Mouse (Mus musculus): Measurements from ENCODE around the gene Ift46.
"Not testable (repeated sequence)": the region's sequence is repeated elsewhere in the genome, so short reads cannot be mapped to it uniquely, and the experiment has no call there.

The Ift46 gene

GRCm38 (mm10) chr9:44735886-44736285 is 31.8 kb upstream of the Ift46 start:
- no peak for DNase-seq (ENCODE audit: low read depth, low spot score)

GRCm38 (mm10) chr9:44736301-44736700 is 31.4 kb upstream of the Ift46 start:
- DNase-seq (ENCODE audit: low read depth, low spot score): no peak

- DNase-seq (ENCODE audit: low read depth, low spot score): no peak
Measured at GRCm38 (mm10) chr9:44737240-44737949, 30.3 kb upstream of the Ift46 start.

- no peak for DNase-seq (ENCODE audit: low read depth, low spot score)
Measured at GRCm38 (mm10) chr9:44740663-44741192, 27.0 kb upstream of the Ift46 start.

- no peak for DNase-seq (ENCODE audit: low read depth, low spot score)
Measured at GRCm38 (mm10) chr9:44745371-44745770, 22.3 kb upstream of the Ift46 start.

GRCm38 (mm10) chr9:44746666-44747065 is 21.0 kb upstream of the Ift46 start:
- DNase-seq (ENCODE audit: low read depth, low spot score): no peak

GRCm38 (mm10) chr9:44747341-44747740 is 20.4 kb upstream of the Ift46 start:
- DNase-seq (ENCODE audit: low read depth, low spot score): no peak

GRCm38 (mm10) chr9:44748473-44748872 is 19.2 kb upstream of the Ift46 start:
- DNase-seq (ENCODE audit: low read depth, low spot score): peak; percentile 38

GRCm38 (mm10) chr9:44760873-44761272 is 6.8 kb upstream of the Ift46 start:
- no peak for DNase-seq (ENCODE audit: low read depth, low spot score)

GRCm38 (mm10) chr9:44768029-44768394 is 304 bp downstream of the Ift46 start:
- DNase-seq (ENCODE audit: low read depth, low spot score): not testable (repeated sequence)

GRCm38 (mm10) chr9:44771376-44771775 is 3.7 kb downstream of the Ift46 start:
- DNase-seq (ENCODE audit: low read depth, low spot score): peak; percentile 46

GRCm38 (mm10) chr9:44772392-44772749 is 4.7 kb downstream of the Ift46 start:
- DNase-seq (ENCODE audit: low read depth, low spot score): no peak

GRCm38 (mm10) chr9:44772750-44773651 is 5.3 kb downstream of the Ift46 start:
- peak; percentile 97 for DNase-seq (ENCODE audit: low read depth, low spot score)

- DNase-seq (ENCODE audit: low read depth, low spot score): no peak
Measured at GRCm38 (mm10) chr9:44792842-44793241, 25.1 kb downstream of the Ift46 start.

GRCm38 (mm10) chr9:44798298-44798697 is 30.6 kb downstream of the Ift46 start:
- DNase-seq (ENCODE audit: low read depth, low spot score): no peak

- peak; percentile 73 for DNase-seq (ENCODE audit: low read depth, low spot score)
Measured at GRCm38 (mm10) chr9:44799102-44799957, 31.6 kb downstream of the Ift46 start, which contains the start of gene Tmem25. Tmem25 (minus strand) TSS chr9:44799307.

GRCm38 (mm10) chr9:44799958-44800324 is 32.2 kb downstream of the Ift46 start:
- DNase-seq (ENCODE audit: low read depth, low spot score): no peak

GRCm38 (mm10) chr9:44801669-44802068 is 34.0 kb downstream of the Ift46 start:
- no peak for DNase-seq (ENCODE audit: low read depth, low spot score)

- DNase-seq (ENCODE audit: low read depth, low spot score): no peak
Measured at GRCm38 (mm10) chr9:44802808-44803450, 35.2 kb downstream of the Ift46 start, which contains the start of gene Ttc36. Ttc36 (minus strand) TSS chr9:44803072.

GRCm38 (mm10) chr9:44804678-44805077 is 37.0 kb downstream of the Ift46 start:
- DNase-seq (ENCODE audit: low read depth, low spot score): no peak

GRCm38 (mm10) chr9:44805536-44805935 is 37.8 kb downstream of the Ift46 start:
- no peak for DNase-seq (ENCODE audit: low read depth, low spot score)
